Mouse (Mus musculus): ENCODE results near the gene Lama1. TPM values are rescaled to one million over a fixed set of nuclear protein-coding genes. Genes with fewer than 3 reads are reported as not detected.
"Not testable (repeated sequence)": the region's sequence is repeated elsewhere in the genome, so short reads cannot be mapped to it uniquely, and the experiment has no call there.

Gene Lama1
- polyA plus RNA-seq, 1 experiment from 2014 or later, result 0.84 TPM

DNA sequence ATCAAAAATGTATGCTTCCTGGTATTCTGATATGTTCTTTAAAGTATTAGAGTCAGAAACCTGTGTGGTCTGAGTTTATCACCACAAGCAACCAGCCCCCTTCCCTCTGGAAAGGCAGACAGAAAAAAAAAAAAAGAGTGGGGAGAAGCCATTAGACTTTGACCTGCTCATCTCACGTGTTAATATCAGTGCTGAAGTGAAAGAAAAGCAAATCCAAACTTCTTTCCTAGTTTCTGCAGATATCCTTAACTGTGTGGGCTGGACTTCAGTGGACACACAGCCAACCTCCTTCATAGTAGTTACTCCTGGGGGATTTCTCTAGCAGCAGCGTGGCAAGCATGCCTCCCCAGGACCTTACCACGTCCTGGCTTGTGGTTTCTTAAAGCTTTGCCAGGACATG lies 34.0 kb downstream of the Lama1 start:
- H3K4me2 ChIP-seq (ENCODE audit: low read length), result 0 out of 2 replicates have a peak overlapping the region, but pooled peaks have one; percentile 42
- no peaks in the 10 kb centered on the region for H3K9me3 ChIP-seq (ENCODE audit: control insufficient read depth, low read length)
- H3K4me1 ChIP-seq (ENCODE audit: control insufficient read depth in 2 of 2, insufficient read depth in 2 of 2, low read length in 2 of 2), result peaks cover 13 to 16% of the 10 kb centered on the region in 2 experiments
- H3K9ac ChIP-seq (ENCODE audit: low read length), result no peak overlapping the region
- H3K36me3 ChIP-seq (ENCODE audit: control insufficient read depth, insufficient read depth, low read length), result no peaks in the 10 kb centered on the region
- H3K27me3 ChIP-seq (ENCODE audit: control insufficient read depth, insufficient read depth, low read length), result no peaks in the 10 kb centered on the region
- 53% methylated on average over 3 of the region's 3 CpGs for WGBS
- no peak overlapping the region for H3K4me3 ChIP-seq (ENCODE audit: control insufficient read depth in 1 of 2, insufficient read depth in 1 of 2, low read depth in 1 of 2, low read length in 2 of 2)
- H3K27ac ChIP-seq (replicated peaks in 1 of 2; ENCODE audit: control insufficient read depth in 1 of 2, insufficient read depth in 1 of 2, low read depth in 2 of 2, low read length in 2 of 2), result no peak overlapping the region
- ATAC-seq (ENCODE audit: insufficient number of reproducible peaks, insufficient read depth, low FRiP score, low read depth), result no peak

DNA sequence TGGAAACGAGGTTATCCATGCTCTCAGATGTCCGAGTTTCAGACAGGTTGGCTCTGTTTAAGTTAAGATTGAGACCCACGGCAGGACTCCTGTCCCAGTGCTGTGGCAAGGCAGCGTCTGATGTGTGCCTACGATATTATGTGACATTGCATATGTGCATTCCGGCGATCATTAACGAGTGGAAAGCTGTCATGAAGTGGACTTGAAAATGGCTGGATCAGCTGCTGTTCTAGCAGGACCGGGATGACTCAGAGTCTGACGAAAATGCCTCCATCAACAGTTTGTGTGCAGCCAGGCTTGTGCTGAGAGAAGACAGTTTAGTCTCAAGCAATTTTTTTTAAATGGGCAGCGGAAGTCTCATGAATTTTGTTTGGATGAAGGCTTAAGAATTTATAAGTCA lies 34.9 kb downstream of the Lama1 start:
- peaks cover 13 to 16% of the 10 kb centered on the region in 2 experiments for H3K4me1 ChIP-seq (ENCODE audit: control insufficient read depth in 2 of 2, insufficient read depth in 2 of 2, low read length in 2 of 2)
- WGBS, result 56% methylated on average over 11 of the region's 11 CpGs
- no peak for ATAC-seq (ENCODE audit: insufficient number of reproducible peaks, insufficient read depth, low FRiP score, low read depth)
- H3K27me3 ChIP-seq (ENCODE audit: control insufficient read depth, insufficient read depth, low read length), result no peaks in the 10 kb centered on the region
- no peaks in the 10 kb centered on the region for H3K36me3 ChIP-seq (ENCODE audit: control insufficient read depth, insufficient read depth, low read length)
- no peak overlapping the region for H3K4me3 ChIP-seq (ENCODE audit: control insufficient read depth in 1 of 2, insufficient read depth in 1 of 2, low read depth in 1 of 2, low read length in 2 of 2)
- no peak overlapping the region for H3K4me2 ChIP-seq (ENCODE audit: low read length)
- H3K9ac ChIP-seq (ENCODE audit: low read length), result no peak overlapping the region
- H3K27ac ChIP-seq (replicated peaks in 1 of 2; ENCODE audit: control insufficient read depth in 1 of 2, insufficient read depth in 1 of 2, low read depth in 2 of 2, low read length in 2 of 2), result no peak overlapping the region
- H3K9me3 ChIP-seq (ENCODE audit: control insufficient read depth, low read length), result no peaks in the 10 kb centered on the region

DNA sequence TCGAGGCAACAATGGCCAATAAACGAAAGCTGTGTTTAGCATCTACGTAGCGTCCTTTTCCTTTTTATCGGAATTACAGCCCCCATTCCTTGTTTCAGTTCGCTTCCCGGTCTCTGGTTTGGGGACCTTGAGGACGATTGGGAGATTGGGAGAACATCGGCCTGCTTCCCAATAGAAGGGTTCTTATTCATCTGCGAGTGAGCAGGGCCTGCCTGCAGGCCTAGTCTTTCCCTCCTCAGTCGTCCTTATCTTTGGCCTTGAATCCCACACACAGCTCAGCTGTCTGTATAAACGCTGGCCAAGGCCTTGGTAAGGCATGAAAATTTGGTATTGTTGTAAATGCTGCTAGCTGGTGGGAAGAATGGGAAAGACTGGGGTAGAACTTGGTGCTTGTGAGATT lies 36.5 kb downstream of the Lama1 start:
- Histone ChIP-seq H3K36me3 (ENCODE audit: control insufficient read depth, insufficient read depth, low read length) (no peaks in the 10 kb centered on the region), H3K4me1 (ENCODE audit: control insufficient read depth in 2 of 2, insufficient read depth in 2 of 2, low read length in 2 of 2) (peaks cover 13 to 16% of the 10 kb centered on the region in 2 experiments), H3K9ac (ENCODE audit: low read length) (no peak overlapping the region), H3K27ac (replicated peaks in 1 of 2; ENCODE audit: control insufficient read depth in 1 of 2, insufficient read depth in 1 of 2, low read depth in 2 of 2, low read length in 2 of 2) (no peak overlapping the region), H3K4me2 (ENCODE audit: low read length) (no peak overlapping the region), H3K9me3 (ENCODE audit: control insufficient read depth, low read length) (no peaks in the 10 kb centered on the region), H3K27me3 (ENCODE audit: control insufficient read depth, insufficient read depth, low read length) (no peaks in the 10 kb centered on the region), H3K4me3 (ENCODE audit: control insufficient read depth in 1 of 2, insufficient read depth in 1 of 2, low read depth in 1 of 2, low read length in 2 of 2) (no peak overlapping the region)
- WGBS, result 55% methylated on average over 12 of the region's 12 CpGs
- ATAC-seq (ENCODE audit: insufficient number of reproducible peaks, insufficient read depth, low FRiP score, low read depth), result no peak

DNA sequence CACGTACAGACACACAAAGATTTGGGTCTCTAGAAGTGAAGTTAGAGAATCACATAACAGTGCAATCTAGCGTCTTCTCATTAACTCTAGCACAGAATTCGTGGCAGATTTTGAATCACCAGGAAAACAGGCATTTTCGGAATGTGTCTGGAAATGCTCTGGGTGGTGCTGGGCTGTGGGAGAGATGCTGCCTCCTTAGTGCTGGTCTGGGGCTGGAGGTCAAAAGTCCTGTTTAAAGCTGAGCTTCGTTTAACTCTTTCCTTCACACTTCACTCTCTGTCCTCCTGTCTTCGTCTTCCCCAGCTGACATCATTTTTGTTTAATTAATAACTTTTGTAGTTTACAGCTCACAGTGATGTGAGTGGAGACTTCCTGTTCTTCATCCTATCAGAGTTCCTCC lies 38.7 kb downstream of the Lama1 start:
- 50% methylated on average over 6 of the region's 6 CpGs for WGBS

DNA sequence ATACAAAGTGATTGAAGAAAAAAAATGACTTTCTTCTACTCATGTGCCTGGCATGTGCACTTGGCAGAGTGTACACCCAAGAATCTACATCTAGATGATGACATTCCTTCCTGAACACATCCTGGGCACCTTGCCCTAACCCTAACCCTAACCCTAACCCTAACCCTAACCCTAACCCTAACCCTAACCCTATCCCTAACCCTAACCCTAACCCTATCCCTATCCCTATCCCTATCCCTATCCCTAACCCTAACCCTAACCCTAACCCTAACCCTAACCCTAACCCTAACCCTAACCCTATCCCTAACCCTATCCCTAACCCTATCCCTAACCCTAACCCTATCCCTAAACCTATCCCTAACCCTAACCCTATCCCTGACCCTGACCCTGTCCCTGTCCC lies 44.2 kb downstream of the Lama1 start:
- not testable (repeated sequence) for ATAC-seq (ENCODE audit: insufficient number of reproducible peaks, insufficient read depth, low FRiP score, low read depth); H3K36me3 ChIP-seq (ENCODE audit: control insufficient read depth, insufficient read depth, low read length); H3K9me3 ChIP-seq (ENCODE audit: control insufficient read depth, low read length); H3K9ac ChIP-seq (ENCODE audit: low read length); H3K27me3 ChIP-seq (ENCODE audit: control insufficient read depth, insufficient read depth, low read length); H3K4me3 ChIP-seq (ENCODE audit: control insufficient read depth in 1 of 2, insufficient read depth in 1 of 2, low read depth in 1 of 2, low read length in 2 of 2); H3K4me2 ChIP-seq (ENCODE audit: low read length); H3K4me1 ChIP-seq (ENCODE audit: control insufficient read depth in 2 of 2, insufficient read depth in 2 of 2, low read length in 2 of 2); H3K27ac ChIP-seq (replicated peaks in 1 of 2; ENCODE audit: control insufficient read depth in 1 of 2, insufficient read depth in 1 of 2, low read depth in 2 of 2, low read length in 2 of 2)

More for the DNA sequence above, 38.7 kb downstream of the Lama1 start:
- Histone ChIP-seq H3K27ac (replicated peaks in 1 of 2; ENCODE audit: control insufficient read depth in 1 of 2, insufficient read depth in 1 of 2, low read depth in 2 of 2, low read length in 2 of 2) (no peak overlapping the region), H3K4me2 (ENCODE audit: low read length) (no peak overlapping the region), H3K36me3 (ENCODE audit: control insufficient read depth, insufficient read depth, low read length) (no peaks in the 10 kb centered on the region), H3K27me3 (ENCODE audit: control insufficient read depth, insufficient read depth, low read length) (no peaks in the 10 kb centered on the region), H3K9me3 (ENCODE audit: control insufficient read depth, low read length) (no peaks in the 10 kb centered on the region), H3K4me3 (ENCODE audit: control insufficient read depth in 1 of 2, insufficient read depth in 1 of 2, low read depth in 1 of 2, low read length in 2 of 2) (no peak overlapping the region), H3K9ac (ENCODE audit: low read length) (no peak overlapping the region), H3K4me1 (ENCODE audit: control insufficient read depth in 2 of 2, insufficient read depth in 2 of 2, low read length in 2 of 2) (peaks cover 9 to 11% of the 10 kb centered on the region in 2 experiments)
- ATAC-seq (ENCODE audit: insufficient number of reproducible peaks, insufficient read depth, low FRiP score, low read depth), result no peak

DNA sequence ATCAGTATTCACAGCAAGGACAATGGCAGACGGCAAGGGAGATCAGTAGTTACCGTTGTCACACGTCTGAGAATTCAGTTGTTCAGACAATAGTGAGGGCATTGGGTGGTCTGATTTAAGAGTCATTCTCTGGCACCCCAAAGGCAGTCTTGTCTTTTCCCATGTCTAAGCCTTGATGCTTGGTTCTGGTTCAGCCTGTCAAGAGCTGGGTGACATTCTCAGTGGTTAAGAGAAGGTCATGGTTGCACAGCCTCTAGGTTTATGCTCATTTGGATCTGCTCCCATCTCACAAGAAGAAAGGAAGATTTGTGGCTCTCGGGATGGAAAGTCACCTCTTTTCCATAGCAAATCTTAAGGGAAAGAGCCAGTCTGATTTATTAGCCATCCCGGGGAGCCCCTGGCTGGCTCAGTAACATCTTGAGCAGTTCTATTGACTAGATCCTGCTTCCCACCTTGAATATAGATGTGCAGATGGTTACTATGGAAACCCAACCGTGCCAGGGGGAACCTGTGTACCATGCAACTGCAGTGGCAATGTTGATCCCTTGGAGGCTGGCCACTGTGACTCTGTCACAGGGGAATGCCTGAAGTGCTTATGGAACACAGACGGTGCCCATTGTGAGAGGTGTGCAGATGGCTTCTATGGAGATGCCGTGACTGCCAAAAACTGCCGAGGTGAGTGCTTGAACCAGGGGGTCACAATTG lies 67.3 kb downstream of the Lama1 start:
- H3K27me3 ChIP-seq (ENCODE audit: control insufficient read depth, insufficient read depth, low read length), result no peaks in the 10 kb centered on the region
- H3K4me3 ChIP-seq (ENCODE audit: control insufficient read depth in 1 of 2, insufficient read depth in 1 of 2, low read depth in 1 of 2, low read length in 2 of 2), result no peak overlapping the region
- peaks cover 0 to 3% of the 10 kb centered on the region in 2 experiments; a peak in 1 of 4 replicates for H3K4me1 ChIP-seq (ENCODE audit: control insufficient read depth in 2 of 2, insufficient read depth in 2 of 2, low read length in 2 of 2)
- H3K36me3 ChIP-seq (ENCODE audit: control insufficient read depth, insufficient read depth, low read length), result no peaks in the 10 kb centered on the region
- WGBS, result 86% methylated on average over 9 of the region's 9 CpGs
- no peak overlapping the region for H3K9ac ChIP-seq (ENCODE audit: low read length)
- H3K27ac ChIP-seq (replicated peaks in 1 of 2; ENCODE audit: control insufficient read depth in 1 of 2, insufficient read depth in 1 of 2, low read depth in 2 of 2, low read length in 2 of 2), result no peak overlapping the region
- no peak overlapping the region for H3K4me2 ChIP-seq (ENCODE audit: low read length)
- no peak for ATAC-seq (ENCODE audit: insufficient number of reproducible peaks, insufficient read depth, low FRiP score, low read depth)
- no peaks in the 10 kb centered on the region for H3K9me3 ChIP-seq (ENCODE audit: control insufficient read depth, low read length)

DNA sequence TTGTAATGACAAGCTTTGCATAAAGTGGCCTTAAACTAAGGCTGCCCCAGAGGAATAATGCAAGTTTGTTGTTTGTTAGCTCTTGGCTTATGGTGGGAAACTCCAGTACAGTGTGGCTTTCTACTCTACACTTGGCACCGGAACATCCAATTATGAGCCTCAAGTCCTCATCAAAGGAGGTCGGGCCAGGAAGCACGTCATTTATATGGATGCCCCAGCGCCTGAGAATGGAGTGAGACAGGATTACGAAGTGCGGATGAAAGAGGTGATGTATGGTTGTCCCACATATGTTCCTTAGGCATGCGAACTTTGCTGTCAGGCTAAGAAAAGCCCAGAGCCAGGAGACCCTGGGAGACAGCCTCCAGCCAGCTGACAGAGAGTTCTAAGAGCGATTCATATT lies 76.5 kb downstream of the Lama1 start:
- Histone ChIP-seq H3K27ac (replicated peaks in 1 of 2; ENCODE audit: control insufficient read depth in 1 of 2, insufficient read depth in 1 of 2, low read depth in 2 of 2, low read length in 2 of 2) (no peak overlapping the region), H3K9me3 (ENCODE audit: control insufficient read depth, low read length) (no peaks in the 10 kb centered on the region), H3K4me3 (ENCODE audit: control insufficient read depth in 1 of 2, insufficient read depth in 1 of 2, low read depth in 1 of 2, low read length in 2 of 2) (no peak overlapping the region), H3K9ac (ENCODE audit: low read length) (no peak overlapping the region), H3K4me2 (ENCODE audit: low read length) (no peak overlapping the region), H3K27me3 (ENCODE audit: control insufficient read depth, insufficient read depth, low read length) (no peaks in the 10 kb centered on the region), H3K4me1 (ENCODE audit: control insufficient read depth in 2 of 2, insufficient read depth in 2 of 2, low read length in 2 of 2) (no peaks in the 10 kb centered on the region), H3K36me3 (ENCODE audit: control insufficient read depth, insufficient read depth, low read length) (no peaks in the 10 kb centered on the region)
- no peak for ATAC-seq (ENCODE audit: insufficient number of reproducible peaks, insufficient read depth, low FRiP score, low read depth)
- 86% methylated on average over 8 of the region's 8 CpGs for WGBS

DNA sequence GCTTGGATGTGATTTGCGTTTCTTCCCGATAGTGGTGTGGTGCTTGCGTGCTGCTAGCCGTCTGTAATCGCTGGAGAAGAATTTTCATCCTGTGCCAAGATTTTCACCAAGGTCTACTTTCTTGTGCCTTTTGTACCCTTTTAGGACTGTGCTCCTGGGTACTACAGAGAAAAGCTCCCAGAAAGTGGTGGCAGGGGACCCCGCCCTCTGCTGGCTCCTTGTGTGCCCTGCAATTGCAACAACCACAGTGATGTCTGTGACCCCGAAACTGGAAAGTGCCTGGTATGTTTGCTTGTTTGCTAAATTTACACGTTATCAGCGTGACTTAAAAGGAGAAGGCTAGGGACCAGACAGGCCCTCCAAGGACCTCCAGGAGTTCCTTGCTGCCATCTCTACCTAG lies 79.7 kb downstream of the Lama1 start:
- H3K36me3 ChIP-seq (ENCODE audit: control insufficient read depth, insufficient read depth, low read length), result no peaks in the 10 kb centered on the region
- no peak overlapping the region for H3K9ac ChIP-seq (ENCODE audit: low read length)
- H3K4me3 ChIP-seq (ENCODE audit: control insufficient read depth in 1 of 2, insufficient read depth in 1 of 2, low read depth in 1 of 2, low read length in 2 of 2), result no peak overlapping the region
- no peaks in the 10 kb centered on the region for H3K27me3 ChIP-seq (ENCODE audit: control insufficient read depth, insufficient read depth, low read length)
- 64% methylated on average over 9 of the region's 9 CpGs for WGBS
- no peak overlapping the region for H3K4me2 ChIP-seq (ENCODE audit: low read length)
- ATAC-seq (ENCODE audit: insufficient number of reproducible peaks, insufficient read depth, low FRiP score, low read depth), result no peak
- no peaks in the 10 kb centered on the region for H3K4me1 ChIP-seq (ENCODE audit: control insufficient read depth in 2 of 2, insufficient read depth in 2 of 2, low read length in 2 of 2)
- H3K27ac ChIP-seq (replicated peaks in 1 of 2; ENCODE audit: control insufficient read depth in 1 of 2, insufficient read depth in 1 of 2, low read depth in 2 of 2, low read length in 2 of 2), result no peak overlapping the region
- no peaks in the 10 kb centered on the region for H3K9me3 ChIP-seq (ENCODE audit: control insufficient read depth, low read length)
